Mouse (Mus musculus) midbrain, postnatal 0 days (tissue): ENCODE data around the gene Camta1. TPM values are rescaled to one million over a fixed set of nuclear protein-coding genes. Genes with fewer than 3 reads are reported as not detected.

ENCODE experiments used
- ATAC-seq: fragments of 200-750 bp; cut with Nextera tagmentation; 2 replicates; pipeline ENCODE4 v1.8.0; 2017; ENCODE audit warnings: moderate number of reproducible peaks, mild to moderate bottlenecking, moderate TSS enrichment, moderate library complexity; ENCODE audit not compliant: low FRiP score
- DNase-seq: peaks from one replicate; pipeline ENCODE4 v3.0.0-alpha.2; 2015; ENCODE audit warnings: low spot score
- H3K27ac ChIP-seq: fragments of 300-500 bp; sonication (generic); 2 replicates; pipeline ENCODE4 v1.5.1; 2014; ENCODE audit warnings: low read depth, mild to moderate bottlenecking, low read length, mixed read lengths
- H3K27me3 ChIP-seq: fragments of 300-500 bp; sonication (generic); 2 replicates; pipeline ENCODE4 v1.6.1; 2014; ENCODE audit warnings: low read length, control low read depth, mixed read lengths; ENCODE audit not compliant: insufficient read depth
- H3K36me3 ChIP-seq: fragments of 300-500 bp; sonication (generic); 2 replicates; pipeline ENCODE4 v1.6.1; 2014; ENCODE audit warnings: low read length, control low read depth, mixed read lengths; ENCODE audit not compliant: insufficient read depth
- H3K4me1 ChIP-seq: fragments of 300-500 bp; sonication (generic); 2 replicates; pipeline ENCODE4 v1.6.1; 2014; ENCODE audit warnings: mild to moderate bottlenecking, control low read depth, antibody characterized with exemption, low read length, mixed read lengths; ENCODE audit not compliant: insufficient read depth
- H3K4me2 ChIP-seq: fragments of 300-500 bp; sonication (generic); 2 replicates; pipeline ENCODE4 v1.6.1; 2014; ENCODE audit warnings: low read depth, mild to moderate bottlenecking, low read length, mixed read lengths; ENCODE audit not compliant: poor library complexity, severe bottlenecking
- H3K4me3 ChIP-seq: fragments of 300-500 bp; sonication (generic); 2 replicates; pipeline ENCODE4 v1.5.1; 2014; ENCODE audit warnings: low read depth, mild to moderate bottlenecking, low read length, moderate library complexity
- H3K9ac ChIP-seq: fragments of 300-500 bp; sonication (generic); replicated peaks from 2 replicates; pipeline ENCODE4 v1.6.1; 2014; ENCODE audit warnings: mild to moderate bottlenecking, low read length, moderate library complexity, mixed read lengths; ENCODE audit not compliant: poor library complexity, severe bottlenecking
- H3K9me3 ChIP-seq: fragments of 300-500 bp; sonication (generic); 2 replicates; pipeline ENCODE4 v1.6.1; 2016; ENCODE audit warnings: low read length, control low read depth
- CTCF ChIP-seq: IDR thresholded peaks from 2 replicates; pipeline ENCODE4 v1.5.1; 2016; ENCODE audit warnings: antibody characterized with exemption, mild to moderate bottlenecking
- whole genome bisulfite sequencing: fragments of 180-500 bp; shearing (Covaris S2); extraction: QIAGEN DNeasy Blood & Tissue Kit; methylation state at CpG from one replicate; pipeline ENCODE4 v1.1.7; 2014; 5-methylcytosine and 5-hydroxymethylcytosine counted together
- polyA plus RNA-seq: library from polyadenylated mRNA; unstranded; fragments of >200 nt; fragmentation: Nextera tagmentation; extraction: Ambion mirVana; gene quantifications from 2 replicates; pipeline ENCODE4 v1.2.1, GENCODE M21; 2015
- total RNA-seq: library from RNA; depleted of rRNA; stranded (reverse); fragments of >200 nt; gene quantifications from 2 replicates; pipeline ENCODE4 v1.2.3, GENCODE M21; 2014

Gene Camta1
- total and polyA plus RNA-seq, 2 experiments from 2014 or later = 140 to 153 TPM

DNA sequence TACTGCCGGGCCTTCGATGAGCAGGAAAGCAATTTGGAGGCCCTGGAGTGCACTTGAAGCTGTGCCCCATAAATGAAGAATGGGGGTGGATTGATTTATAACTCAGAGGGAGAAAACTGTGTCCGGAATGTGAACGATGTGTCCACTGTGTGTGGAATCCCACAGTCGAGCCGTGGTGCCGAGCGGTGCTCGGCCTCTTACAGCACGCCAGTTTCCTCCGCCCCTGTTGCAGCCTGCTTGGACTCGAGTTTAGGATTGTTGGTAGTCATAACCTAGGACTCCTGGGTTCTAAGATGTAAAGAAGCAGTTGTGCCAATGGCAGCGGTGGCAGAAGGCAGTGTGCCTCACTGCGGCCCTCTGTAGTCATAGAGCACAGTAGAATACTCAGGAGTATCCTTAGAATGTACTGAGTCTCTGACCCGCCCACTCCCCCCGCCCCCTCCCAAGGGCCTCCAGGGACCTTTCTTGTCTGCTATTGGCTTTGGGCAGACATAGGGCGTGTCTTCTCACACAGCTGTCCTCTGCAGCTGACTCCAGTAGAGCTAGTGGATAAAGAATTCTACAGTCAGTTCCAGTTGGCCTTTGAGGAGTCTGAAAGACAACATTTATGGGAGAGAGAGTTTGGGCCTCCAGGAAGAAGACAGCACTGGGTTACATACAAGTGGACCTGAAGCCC, 457.0 kb downstream of the Camta1 start:
- H3K27me3 ChIP-seq = no peaks in the 10 kb centered on the region
- H3K9ac ChIP-seq = no peak overlapping the region
- WGBS = 70% methylated on average over 17 of the region's 17 CpGs
- H3K4me1 ChIP-seq = no peaks in the 10 kb centered on the region
- no peaks in the 10 kb centered on the region for H3K36me3 ChIP-seq
- ATAC-seq = no peak
- TF ChIP-seq CTCF = no peak
- no peak overlapping the region for H3K4me2 ChIP-seq
- no peak overlapping the region for H3K27ac ChIP-seq
- no peaks in the 10 kb centered on the region for H3K9me3 ChIP-seq
- no peak overlapping the region for H3K4me3 ChIP-seq
- DNase-seq = no peak

DNA sequence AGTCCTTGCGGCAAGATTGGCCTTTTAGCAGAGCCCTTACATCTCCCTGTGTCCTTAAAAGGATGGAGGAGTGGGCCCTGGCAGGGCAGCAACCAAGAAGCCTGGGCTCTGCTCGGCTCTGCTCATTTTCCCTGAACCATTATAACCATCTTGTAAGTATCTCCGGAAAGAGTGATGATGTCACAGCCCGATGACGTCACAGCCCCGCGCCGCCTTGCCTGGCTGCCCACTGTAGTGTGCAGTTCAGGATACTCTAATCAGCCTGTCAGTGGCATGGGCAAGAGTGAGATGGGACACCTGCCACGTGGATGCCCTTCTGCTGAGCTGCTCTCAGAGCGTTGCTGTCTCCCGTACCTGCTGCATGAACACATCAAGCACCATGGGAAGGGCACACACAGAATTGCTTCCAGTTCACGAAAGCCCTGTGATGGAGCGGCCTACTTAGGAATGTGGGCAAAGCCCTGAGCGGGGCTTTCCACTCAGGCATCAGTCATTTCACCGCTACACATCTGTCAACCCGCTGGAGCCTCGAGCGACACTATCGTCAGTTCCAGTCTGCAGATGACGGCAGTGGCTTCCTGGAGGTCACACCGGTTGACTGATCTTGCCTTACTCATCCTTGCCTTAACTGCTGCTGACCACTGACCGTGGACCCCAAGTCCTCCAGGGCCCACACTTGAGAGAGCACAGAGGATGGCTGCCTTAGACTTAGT, 459.8 kb downstream of the Camta1 start:
- DNase-seq (no peak), ATAC-seq (no peak)
- no peak overlapping the region for H3K4me3 ChIP-seq
- 85% methylated on average over 22 of the region's 22 CpGs for WGBS
- H3K9ac ChIP-seq = no peak overlapping the region
- no peaks in the 10 kb centered on the region for H3K9me3 ChIP-seq
- H3K4me2 ChIP-seq = no peak overlapping the region
- H3K4me1 ChIP-seq = no peaks in the 10 kb centered on the region
- no peaks in the 10 kb centered on the region for H3K27me3 ChIP-seq
- TF ChIP-seq CTCF = no peak
- no peaks in the 10 kb centered on the region for H3K36me3 ChIP-seq
- H3K27ac ChIP-seq = no peak overlapping the region

DNA sequence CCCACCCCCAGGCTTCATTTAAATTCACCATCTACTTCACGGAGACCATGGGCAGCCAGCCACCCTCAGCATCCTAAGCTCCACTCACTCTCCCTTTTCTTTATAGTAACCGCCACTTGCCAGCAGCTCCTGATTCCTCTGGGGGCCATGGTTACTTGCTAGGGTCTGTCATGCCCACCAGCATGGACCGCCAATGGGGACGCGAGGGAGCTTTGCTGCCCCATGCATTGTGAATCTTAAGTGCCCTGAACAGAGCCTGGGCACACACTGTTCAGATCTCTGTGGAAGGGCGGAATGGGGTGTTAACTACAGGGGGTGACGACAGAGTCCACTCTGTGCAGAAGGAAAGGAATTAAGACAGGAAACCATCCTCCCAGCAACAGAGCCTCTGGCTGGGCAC, 465.1 kb downstream of the Camta1 start:
- no peak overlapping the region for H3K9ac ChIP-seq
- TF ChIP-seq CTCF = no peak
- H3K27me3 ChIP-seq = no peaks in the 10 kb centered on the region
- DNase-seq (peak; percentile 86), ATAC-seq (peak; percentile 92)
- H3K36me3 ChIP-seq = no peaks in the 10 kb centered on the region
- no peaks in the 10 kb centered on the region for H3K4me1 ChIP-seq
- peak overlapping the region; percentile 47; the same call in 1 of the 2 replicates for H3K27ac ChIP-seq
- 60% methylated on average over 7 of the region's 7 CpGs for WGBS
- no peaks in the 10 kb centered on the region for H3K9me3 ChIP-seq
- no peak overlapping the region for H3K4me2 ChIP-seq
- H3K4me3 ChIP-seq = no peak overlapping the region

DNA sequence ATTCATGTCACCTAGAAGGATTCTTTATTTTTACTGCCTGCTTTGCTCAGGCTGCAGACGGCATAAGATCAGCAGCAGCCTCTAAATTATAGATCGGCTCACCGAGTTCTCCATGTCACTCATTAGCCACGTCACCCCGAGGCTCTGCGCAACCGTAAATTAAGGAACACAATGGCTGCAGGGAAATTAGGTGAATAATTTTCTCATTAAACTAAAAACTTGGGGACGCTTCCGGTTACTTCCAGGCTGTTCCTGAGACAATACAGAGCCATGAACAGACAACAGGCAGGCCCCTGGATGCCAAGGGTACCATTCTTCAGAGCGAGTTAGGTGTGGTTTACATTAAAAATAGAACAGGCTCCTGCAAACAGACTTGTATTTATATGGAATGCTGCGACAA, 472.3 kb downstream of the Camta1 start:
- H3K27ac ChIP-seq = peak overlapping the region; percentile 26; the same call in 1 of the 2 replicates
- H3K27me3 ChIP-seq = no peaks in the 10 kb centered on the region
- no peak for TF ChIP-seq CTCF
- WGBS = 50% methylated on average over 11 of the region's 11 CpGs
- peak; percentile 29 for DNase-seq
- H3K4me3 ChIP-seq = no peak overlapping the region
- ATAC-seq = 0 out of 2 replicates have a peak, but pooled peaks have one; percentile 46
- H3K9me3 ChIP-seq = no peaks in the 10 kb centered on the region
- H3K4me1 ChIP-seq = peaks cover 11% of the 10 kb centered on the region
- H3K4me2 ChIP-seq = no peak overlapping the region
- no peak overlapping the region for H3K9ac ChIP-seq
- H3K36me3 ChIP-seq = no peaks in the 10 kb centered on the region

DNA sequence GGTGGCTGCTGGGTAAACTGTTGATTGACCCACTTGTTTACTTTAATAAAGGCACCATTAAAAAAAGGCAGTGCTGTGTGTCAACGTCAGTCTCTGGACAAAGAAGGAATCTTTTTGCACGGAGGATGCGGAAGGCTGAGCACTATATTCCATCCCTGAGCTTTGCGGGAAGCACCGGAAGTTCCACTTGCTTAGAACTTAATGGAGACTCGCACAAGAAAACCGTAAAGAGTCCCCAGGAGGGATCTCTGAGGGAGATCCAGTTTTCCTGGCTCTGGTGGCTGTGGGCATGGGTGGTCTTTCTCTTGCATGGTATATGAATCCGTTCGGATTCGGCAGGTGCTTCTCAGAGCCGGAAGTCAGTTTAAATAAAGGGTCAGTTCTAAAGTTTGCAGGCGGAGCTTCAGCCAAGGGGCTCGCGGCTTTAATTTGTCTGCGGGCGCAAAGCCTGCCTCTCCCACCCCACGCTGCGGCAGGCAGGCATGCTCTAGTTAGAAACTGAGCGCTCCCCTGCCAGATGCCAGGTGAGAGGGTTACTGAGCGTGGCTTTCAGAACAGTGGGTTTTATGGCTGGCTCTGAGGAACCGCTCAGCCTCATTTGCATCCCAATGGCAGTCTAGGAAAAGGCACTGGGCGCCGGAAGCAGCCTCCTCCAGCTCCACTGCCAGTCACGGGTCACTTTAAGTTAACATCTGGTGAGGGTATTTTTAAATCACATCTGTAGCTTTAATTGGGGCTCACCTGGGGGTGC, 474.8 kb downstream of the Camta1 start:
- Histone ChIP-seq H3K27me3 (no peaks in the 10 kb centered on the region), H3K4me3 (peak overlapping the region; percentile 26), H3K9ac (no peak overlapping the region; the same call in 1 of the 2 replicates), H3K27ac (no peak overlapping the region), H3K4me1 (peaks cover 11% of the 10 kb centered on the region), H3K9me3 (no peaks in the 10 kb centered on the region), H3K4me2 (peak overlapping the region; percentile 49), H3K36me3 (no peaks in the 10 kb centered on the region)
- ATAC-seq (no peak), DNase-seq (peak; percentile 44)
- 5% methylated on average over 24 of the region's 24 CpGs for WGBS
- TF ChIP-seq CTCF = no peak
